Mouse (Mus musculus) erythroblast, adult 5-6 weeks (primary cell): ENCODE results near the gene Iscu. TPM values are rescaled to one million over a fixed set of nuclear protein-coding genes. Genes with fewer than 3 reads are reported as not detected.
"Not testable (repeated sequence)": the region's sequence is repeated elsewhere in the genome, so short reads cannot be mapped to it uniquely, and the experiment has no call there.

Experiments used
- ATAC-seq: replicated peaks from 2 replicates; pipeline ENCODE4 v1.8.0; 2016; ENCODE audit warnings: moderate number of reproducible peaks, mild to moderate bottlenecking, moderate TSS enrichment, inconsistent platforms; ENCODE audit not compliant: poor library complexity, low FRiP score, severe bottlenecking
- total RNA-seq, 2 experiments: library from RNA; stranded (forward) in 1 of 2; stranded (reverse) in 1 of 2; fragments of 150-400 nt in 1 of 2; fragments of 200-764, 138-1000 nt in 1 of 2; gene quantifications; 2 replicates each; pipeline versions ENCODE4 v1.2.3 to v1.2.4; 2015 to 2017; ENCODE audit warnings: low replicate concordance in 2 of 2

Iscu gene
- total RNA-seq, 2 experiments from 2014 or later: 139 to 178 TPM

DNA sequence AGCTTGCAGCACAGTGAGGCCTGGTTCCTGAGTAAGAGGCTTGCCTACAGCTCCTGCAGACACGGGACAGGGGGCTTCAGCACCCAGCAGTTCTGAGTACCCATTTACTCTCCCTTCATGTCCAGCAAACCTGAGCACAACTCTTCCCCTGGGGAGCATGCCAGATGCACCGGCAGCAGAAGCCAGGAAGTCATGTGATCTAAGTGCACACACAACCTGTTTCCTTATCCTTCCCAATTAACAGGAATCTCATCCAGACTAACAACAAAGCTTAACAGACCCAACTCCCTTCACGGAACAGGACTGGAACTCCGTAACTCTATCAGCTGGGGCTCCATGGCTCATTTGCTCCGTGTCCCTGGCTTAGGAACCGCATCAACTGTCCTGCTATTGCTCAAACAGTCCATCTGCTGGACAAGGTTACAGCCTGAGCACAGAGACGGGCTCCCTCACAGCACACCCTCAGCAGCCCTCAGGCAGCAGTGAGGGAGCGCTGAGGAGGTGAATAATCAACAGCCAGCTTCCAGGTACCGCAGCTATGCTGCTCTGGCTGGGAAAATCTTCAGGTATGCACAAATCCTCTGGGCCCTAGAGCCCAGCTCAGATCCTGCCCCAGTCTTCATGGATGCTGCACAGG, 20.9 kb upstream of the Iscu start:
- no peak for ATAC-seq

DNA sequence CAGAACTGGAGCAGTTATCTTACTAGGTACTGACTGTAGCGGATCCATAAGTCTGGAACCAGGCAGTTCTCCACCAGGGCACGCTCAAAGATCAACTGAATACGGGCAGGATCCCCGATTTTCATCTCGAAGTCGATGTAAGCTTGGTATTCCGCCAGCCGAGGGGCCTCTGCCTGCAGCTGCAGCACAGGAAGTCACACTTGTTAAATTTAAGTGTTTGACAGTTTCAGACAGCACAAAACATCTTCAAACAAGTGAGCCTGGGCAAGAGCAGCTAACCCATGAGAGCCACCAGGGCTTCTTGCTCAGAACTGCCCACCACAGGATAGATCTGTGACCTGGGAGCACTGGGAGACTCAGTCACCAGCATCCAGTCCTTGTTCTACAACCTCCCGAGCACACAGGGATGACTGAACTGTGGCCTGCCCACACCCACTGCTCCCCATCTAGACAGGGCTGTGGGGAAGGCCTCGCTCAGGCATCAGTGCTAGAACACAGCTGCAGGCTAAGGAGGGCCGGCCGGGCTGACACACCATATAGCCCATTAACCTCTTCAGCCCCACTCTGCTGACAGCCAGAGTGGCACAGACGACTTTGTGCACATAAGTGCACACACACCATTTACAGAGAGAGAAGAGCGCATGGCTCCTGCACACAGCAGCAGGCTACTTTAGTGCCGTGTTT, 17.1 kb upstream of the Iscu start:
- no peak for ATAC-seq

DNA sequence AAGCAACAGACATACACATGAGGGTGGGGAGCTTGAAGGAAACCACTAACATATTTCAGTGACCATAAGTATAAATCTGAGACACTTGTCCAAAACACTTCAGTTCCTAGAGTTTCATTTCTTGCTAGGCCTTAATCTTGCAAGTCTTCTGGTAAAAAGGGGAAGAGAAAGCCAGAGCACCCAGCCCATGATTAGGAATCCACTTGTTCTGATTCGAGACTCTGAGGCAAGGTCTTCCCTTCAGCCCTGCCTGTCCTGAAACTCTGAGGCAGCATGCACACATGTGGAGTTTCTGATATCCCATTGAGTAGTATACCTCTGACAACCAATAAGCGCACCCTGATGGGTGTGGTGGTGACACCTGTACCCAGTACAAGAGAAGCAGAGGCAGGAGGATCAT, 11.0 kb upstream of the Iscu start:
- no peak for ATAC-seq

DNA sequence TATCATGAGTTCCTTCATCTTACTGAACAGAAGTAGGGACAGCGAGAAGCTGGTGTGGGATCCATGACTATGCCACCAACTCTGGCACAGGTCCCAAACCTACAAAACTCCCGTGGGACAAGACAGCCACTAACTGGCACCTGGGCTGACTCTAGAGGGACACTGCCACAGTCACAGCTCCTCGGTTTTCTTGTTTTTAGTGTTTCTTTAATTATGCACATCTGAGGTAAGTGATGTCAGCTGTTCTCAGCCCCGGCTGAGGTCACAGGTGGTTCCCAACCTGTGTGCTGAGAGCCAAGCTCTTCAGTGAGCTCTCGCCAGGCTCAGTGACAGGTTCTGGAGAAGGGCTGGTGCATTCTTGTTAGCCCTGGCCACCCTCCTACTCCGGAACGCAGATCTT, 8.1 kb upstream of the Iscu start:
- no peak for ATAC-seq

DNA sequence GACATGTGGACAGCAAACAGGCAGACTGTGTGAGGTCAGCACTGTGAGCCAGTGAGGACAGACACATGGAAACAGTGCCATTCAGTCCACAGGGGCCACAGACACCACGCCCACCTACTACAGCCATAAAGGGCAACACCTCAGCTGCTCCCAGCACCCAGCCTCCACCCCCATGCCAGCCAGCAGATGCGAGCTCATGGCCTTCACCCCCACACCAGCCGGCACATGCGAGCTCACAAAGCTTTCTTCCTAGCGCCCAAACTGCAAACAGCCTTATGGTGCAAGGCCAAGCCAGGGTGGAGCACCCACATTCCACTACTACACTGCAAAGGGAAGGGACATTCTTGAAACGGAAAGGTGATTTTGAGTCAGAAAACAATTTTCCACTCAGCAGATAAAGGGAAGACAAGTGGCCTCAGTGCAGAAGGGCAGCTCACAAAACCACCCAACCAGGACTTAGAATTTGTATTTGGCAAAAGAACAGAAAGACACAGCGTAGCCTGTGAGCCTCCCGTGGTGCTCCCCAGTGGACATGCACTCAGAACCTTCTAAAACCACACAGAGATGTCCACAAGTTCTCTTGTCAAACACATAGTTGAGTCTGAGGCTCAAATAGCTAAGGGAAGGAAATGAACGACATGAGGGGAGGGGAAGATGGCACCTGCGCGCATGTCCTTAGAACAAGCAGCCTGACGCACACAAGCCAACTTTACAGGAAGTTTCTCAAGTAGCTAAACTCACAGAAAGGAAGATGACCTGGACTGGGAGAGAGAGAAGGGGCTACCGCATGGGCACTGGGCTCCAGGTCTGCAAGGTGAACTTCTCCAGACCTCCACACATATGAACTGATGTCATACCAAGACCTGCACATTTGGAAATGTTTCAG, 6.7 kb upstream of the Iscu start:
- no peak for ATAC-seq

DNA sequence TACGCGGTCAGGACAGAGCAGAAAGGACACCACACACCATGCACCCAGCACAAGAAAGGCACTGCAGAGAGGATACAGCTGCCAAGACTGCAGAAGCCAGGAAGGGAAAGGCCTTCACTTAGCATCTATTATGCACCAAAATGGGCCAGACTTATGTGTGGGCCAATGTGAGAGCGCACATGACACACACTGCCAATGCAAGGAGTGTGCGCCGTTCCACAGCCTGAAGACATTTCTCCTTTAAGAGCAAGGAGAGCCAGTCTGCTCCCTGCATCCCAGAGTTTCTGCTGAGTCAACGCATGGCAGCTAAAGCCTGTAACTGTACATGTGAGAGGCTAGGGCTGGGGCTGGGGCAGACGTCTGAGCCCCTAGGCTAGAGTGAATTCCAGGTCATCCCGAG, 3.7 kb upstream of the Iscu start:
- no peak for ATAC-seq

DNA sequence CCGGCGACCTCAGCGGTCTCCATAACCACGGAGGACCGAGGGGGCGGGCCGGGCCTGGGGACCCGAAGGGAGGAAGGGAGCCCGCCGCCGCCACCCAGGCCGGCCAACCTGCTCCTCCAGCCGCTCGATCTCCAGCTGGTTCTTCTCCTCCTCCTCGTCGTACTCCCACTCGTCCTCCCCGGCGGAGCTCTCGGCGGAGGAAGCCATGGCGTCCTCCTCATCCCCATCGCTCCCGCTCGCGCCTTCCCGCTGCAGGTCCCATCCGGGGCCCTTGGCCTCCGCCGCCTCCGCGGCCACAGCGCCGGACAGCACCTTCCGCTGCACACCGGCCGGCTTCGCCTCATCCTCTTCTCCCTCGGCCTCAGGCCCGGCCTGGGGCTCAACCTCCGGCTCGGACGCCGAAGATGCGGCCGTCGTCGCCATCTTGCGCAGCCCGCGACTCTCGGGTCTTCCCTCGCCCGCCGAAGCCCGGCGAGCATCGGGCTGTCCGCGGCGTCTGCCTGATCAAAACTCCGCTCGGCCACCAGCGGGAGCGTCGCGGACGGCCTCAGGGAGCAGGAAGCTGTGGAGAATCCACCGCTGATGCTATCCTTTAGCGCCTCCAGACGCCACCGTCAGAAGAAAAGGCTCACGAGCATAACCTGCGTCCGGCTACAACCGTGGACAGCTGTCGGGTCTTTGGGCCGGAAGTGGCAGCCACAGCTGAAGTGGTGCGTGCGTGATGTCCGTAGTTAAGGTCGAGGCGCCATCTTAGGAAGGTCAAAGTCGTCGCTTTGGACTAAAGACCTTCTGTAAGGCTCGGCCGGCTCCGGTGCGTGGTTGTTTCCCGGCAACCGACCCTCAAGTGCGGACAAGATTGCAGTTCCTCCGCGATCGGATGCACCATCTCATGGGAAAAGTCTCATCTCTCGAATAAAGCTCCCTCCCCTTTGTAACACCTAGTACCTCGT, 1.1 kb upstream of the Iscu start:
- ATAC-seq: peak; percentile 80

DNA sequence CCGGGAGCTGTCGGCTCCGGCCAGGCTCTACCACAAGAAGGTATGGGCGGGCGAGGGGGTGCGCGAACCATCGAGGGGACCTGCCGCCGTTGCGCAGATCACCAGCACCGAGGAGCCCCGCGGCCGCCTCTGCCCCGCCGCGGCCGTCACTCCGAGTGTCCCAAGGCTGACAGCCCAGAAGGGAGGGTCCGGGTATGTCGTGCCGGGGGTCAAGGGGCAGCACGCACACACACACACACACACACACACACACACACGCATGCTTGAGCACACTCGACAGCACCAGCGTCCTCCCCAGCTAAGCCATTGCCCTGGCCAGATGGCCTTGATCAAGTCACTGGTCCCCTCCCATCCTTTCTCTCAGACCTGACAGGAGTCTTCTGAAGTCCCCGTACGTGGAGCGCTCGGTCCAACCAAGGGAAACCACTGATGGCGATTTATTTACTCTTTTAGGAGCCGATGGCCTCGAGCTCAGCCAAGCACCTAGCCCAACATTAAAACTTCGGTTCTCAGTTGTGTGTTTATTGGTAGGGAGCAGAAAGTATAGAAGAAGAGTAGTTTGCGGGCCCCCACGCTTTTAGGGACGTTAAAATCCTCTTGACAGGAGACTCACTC, 464 bp downstream of the Iscu start:
- ATAC-seq: 0 out of 2 replicates have a peak, but pooled peaks have one; percentile 9

DNA sequence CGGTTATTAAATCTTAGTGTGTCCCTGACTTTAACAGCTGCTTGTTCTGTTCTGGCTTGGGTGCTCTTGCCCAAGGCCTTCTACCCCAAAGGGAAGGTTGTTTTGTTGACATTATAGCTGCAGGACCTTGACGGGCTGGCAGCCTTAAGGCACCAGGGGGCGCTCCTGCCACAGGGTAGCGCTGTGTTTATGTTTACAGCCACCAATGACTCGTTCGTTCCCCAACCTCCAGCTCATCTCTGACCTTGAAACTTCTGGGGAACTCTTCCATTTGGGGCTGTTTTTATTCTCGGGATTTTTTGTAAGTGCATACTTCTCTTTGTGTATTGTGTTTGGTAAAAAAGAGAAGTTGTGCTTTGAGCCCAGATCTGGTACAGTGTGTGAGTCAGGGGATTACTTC, 1.1 kb downstream of the Iscu start:
- peak; percentile 77 for ATAC-seq

DNA sequence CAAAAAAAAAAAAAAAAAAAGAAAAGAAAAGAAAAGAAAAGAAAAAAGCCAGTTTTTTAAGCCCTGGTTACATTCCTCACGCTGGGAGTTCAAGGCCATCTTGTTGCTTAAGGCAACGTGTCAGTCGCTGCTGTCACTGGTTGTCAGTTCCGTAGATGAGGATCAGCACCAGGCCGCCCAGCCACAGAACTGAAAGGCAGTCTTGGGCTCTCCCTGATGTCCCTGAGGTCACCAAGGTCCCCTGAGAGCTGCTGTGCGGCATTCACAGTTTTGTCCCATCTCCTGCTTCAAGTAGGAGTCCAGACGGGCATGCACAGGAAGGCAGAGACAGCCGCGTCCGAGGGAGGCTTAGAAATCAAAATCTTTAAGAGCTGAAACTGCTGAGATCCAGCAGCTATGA, 3.0 kb downstream of the Iscu start:
- no peak for ATAC-seq

DNA sequence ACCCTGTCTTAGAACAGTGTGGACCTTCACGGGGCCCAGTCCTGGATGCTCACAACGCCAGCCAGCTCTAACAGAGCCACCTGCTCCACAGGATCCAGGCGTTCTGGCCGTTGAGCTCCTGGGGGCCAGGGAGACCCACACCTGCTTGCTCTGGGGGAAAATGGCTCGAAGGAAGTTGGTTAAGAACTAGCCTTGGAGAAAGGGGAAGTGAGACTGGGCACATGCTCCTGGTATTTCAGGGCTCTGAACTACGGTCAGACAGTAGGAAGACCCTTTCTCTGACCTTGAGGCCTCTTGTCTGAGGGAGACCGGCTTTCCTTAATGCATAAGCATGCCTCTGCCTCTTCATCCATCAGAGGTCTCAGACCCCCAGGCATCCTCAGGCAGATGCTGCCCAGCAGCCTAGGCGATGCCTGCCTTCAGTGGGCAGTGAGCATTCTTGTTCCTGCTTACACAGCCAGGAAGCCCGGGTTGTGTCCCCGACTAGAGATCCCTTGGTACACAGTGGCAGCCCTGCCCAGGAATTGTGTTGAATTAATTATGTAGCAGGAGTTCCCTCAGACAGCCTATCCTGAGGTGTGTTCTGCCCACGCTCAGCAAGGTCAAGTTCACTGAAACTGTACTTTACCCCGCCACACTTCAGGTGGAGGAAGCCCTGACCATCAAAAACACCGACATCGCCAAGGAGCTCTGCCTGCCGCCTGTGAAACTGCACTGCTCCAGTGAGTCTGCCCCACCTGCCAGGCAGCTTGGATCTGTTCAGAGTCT, 3.8 kb downstream of the Iscu start:
- no peak for ATAC-seq

DNA sequence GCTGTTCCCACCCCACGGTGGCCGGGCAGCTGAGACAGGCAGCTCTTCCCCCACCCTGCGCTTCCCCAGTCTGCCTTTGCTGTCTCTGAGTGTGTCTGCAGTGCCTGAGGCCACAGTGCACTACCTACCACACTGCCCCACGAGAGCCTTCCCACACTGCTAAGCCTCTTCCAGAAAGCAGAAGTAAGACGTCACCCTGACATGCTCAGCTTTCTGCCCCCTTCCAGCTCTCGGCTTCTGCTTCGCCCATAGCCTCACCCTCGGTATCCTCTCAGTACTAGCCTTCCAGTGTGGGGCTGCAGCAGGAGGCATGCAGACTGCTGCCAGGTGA, 4.3 kb downstream of the Iscu start:
- ATAC-seq: no peak

DNA sequence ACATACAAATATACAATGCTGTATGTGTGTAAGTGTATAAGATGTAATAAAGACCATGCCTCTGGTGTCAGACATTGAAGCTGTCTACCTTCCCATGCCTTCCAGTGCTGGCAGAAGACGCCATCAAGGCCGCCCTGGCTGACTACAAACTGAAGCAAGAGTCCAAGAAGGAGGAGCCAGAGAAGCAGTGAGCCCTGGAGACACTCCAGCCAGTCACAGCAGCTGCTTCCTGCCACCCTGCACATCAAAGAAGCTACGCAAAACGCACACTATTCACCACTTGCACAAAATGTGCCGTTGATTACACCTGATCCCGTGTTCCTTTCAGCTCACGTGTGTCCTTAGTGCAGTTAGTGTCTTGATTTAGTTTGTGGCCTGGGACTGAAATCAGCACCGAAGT, 5.2 kb downstream of the Iscu start:
- ATAC-seq: not testable (repeated sequence)

DNA sequence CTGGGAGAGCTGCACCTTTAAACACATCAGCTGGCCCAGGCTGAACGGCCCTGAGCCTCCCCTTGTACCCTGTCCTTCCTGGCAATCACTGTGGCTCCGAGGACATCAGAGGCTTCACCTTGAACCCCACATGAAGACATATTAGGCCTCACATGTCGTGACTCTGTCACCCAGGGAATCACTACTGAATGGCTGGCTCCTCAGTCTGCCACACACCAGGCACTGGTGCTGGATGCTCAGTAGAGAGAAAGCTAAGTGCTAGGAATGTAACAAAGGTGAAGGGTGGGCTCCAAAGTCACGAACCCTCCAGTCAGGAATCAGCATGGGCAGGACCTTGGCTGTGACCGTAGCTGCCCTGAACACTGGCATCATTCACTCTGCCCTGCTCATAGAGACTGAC, 7.0 kb downstream of the Iscu start:
- no peak for ATAC-seq

DNA sequence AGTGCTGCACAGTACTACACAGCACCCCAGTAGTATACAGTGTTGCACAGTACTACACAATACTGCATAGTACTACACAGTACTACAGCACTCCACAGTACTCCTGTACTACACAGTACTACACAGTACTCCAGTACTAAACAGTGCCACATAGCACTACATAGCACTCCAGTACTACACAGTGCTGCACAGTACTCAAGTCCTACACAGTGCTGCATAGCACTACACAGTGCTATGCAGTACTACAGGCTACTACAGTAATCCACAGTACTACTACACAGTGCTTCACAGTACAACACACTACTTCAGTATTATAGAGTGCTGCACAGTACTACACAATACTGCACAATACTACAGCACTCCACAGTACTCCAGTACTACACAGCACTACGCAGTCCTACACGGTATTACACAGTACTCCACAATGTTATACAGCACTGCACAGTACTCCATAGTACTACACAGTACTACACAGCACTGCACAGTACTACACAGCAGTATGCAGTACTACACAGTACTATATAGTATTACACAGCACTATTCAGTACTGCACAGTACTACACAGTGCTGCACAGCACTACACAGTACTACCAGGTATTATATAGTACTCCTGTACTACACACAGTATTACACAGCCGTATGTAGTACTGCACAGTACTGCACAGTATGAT, 7.7 kb downstream of the Iscu start:
- 0 out of 2 replicates have a peak, but pooled peaks have one; percentile 19 for ATAC-seq

DNA sequence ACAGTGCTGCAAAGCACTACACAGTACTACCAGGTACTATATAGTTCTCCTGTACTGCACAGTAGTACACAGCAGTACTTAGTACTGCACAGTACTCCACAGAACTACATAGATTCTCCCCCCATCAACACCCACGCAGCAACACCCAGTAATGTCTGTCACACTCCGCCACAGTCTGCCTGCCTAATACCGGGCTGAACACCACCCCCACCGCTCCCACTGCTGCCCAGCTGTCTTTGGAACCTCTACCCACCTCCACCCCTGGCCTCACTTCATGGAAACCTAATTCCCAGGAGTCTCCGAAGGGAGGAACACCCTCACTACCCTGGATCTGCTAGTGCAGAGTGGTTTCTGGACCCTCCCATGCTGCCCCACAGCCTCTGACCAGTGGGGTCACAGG, 8.2 kb downstream of the Iscu start:
- no peak for ATAC-seq

DNA sequence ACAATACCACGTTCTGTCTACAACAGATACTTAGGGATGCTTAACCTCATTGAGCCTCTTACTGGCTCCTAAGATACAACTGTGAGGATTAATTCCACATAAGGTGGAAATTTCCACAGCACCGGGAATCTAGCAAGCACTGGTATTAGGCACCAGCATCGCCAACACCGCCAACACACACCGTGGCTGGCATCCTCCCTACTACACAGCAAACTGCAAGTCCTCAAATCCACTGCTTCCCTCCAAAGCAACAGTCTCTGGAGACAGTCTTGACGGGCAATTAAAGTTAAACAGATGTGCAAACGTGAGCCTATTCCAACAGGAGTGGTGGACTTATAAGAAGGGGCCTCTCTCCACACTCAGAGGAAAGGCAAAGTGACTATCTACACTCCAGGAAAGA, 8.7 kb downstream of the Iscu start:
- no peak for ATAC-seq

DNA sequence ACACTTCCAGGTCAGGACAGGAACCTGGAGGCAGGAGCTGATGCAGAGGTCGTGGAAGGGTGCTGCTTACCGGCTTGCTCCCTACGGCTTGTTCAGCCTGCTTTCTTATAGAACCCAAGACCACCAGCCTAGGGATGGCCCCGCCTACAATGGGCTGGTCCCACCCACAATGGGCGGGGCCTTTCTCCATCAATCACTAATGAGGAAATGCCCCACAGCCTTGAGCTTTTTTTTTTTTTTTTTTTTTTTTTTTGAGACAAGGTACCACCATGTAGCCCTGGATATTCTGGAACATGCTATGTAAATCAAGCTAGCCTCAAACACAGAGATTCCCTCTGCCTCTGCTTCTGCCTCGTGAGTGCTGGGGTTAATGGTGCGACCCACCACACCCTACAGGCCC, 9.3 kb downstream of the Iscu start:
- no peak for ATAC-seq
